Mouse (Mus musculus) adrenal gland, postnatal 25 days (tissue): ENCODE results near the gene Gm49337. TPM values are rescaled to one million over a fixed set of nuclear protein-coding genes. Genes with fewer than 3 reads are reported as not detected.

Experiments
- DNase-seq: peaks from one replicate; pipeline ENCODE4 v3.0.0; 2021; ENCODE audit warnings: mixed read lengths
- long read RNA-seq: library from polyadenylated mRNA; stranded (forward); transcript quantifications from one replicate; pipeline ENCODE4 v2.0.0, GENCODE M21; 2021
- total RNA-seq: library from RNA; stranded (reverse); gene quantifications from 2 replicates; pipeline ENCODE4 v1.2.3, GENCODE M21; 2021

The Gm49337 gene
- not detected in 2 replicates for total RNA-seq
- long read RNA-seq: 0 reads

DNA sequence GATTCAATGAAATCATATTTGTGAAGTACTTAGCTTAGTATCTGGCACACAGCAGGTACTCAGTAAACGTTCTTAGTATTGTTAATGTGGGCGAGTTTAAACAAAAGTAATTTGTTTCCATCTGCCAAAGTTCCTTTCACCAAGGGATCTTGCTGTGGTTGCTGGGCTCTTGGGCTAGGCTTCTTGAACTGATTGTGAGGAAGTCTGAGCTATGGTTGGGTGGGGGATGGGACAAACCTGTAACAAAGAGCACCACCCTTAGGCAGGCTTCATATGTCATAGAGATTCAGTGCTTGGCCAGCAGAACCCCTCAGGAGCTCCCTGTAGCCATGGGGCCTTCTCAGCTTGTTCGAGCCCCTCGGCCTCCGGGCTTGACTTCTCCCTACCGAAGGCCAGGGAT lies at the start of gene Gm49337, which contains the start of gene 1700042G07Rik:
Gm49337 (plus strand) TSS at position 313 of the 400 bp plus-strand sequence.
1700042G07Rik (plus strand) TSS at position 301 of the 400 bp plus-strand sequence.
- no peak for DNase-seq

GRCm38 (mm10) chr4:116123602-116124519 lies 49.3 kb upstream of the Gm49337 start, which contains the start of the genes Rad54l and Pomgnt1:
Gene Rad54l, minus strand, starts transcription at chr4:116123690.
Gene Pomgnt1, plus strand, starts transcription at chr4:116123840.
- peak; percentile 77 for DNase-seq

- DNase-seq: no peak
Measured at GRCm38 (mm10) chr4:116125803-116126386, 47.3 kb upstream of the Gm49337 start.

- DNase-seq: no peak
Measured at GRCm38 (mm10) chr4:116127956-116128355, 45.2 kb upstream of the Gm49337 start.

DNA sequence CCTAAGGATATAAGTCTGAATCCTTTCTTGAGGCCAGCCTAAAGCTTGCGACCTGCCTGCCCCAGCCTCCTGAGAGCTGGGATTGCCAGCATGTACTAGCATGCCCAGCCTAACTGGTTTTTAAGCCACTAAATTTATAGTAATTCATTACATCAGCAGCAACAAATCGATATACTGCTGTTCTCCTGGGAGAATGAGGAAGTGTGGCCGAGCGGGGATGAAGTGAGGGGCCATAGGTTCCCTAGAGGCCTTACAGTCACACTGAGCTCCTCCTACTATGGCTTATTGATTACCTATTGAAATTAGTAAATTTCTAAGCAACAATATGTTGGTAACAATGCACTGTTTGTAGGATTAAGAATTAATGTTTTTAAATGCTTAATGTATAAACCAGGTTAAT lies 40.1 kb upstream of the Gm49337 start:
- DNase-seq: no peak

DNA sequence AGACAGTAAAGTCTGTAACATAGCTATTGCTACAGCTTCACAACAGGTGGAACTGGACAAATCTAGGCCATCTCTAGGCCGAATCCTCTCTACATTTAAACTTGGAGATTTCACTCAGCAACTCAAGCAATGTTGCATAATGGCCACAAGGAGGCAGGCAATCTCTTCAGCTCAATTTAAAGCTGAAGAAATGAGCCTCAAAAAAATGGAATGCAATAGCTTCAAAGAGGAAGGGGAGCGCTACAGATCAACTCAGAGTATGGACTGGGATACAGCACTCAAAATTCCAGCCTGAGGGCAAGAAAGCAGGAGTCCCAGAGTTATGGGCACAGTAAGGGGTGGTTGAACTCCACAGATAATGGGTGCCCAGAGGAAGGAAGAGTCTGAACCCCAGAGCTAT lies 38.2 kb upstream of the Gm49337 start:
- DNase-seq: no peak

- no peak for DNase-seq
Measured at GRCm38 (mm10) chr4:116137421-116137996, 35.7 kb upstream of the Gm49337 start.

GRCm38 (mm10) chr4:116140801-116141574 lies 32.2 kb upstream of the Gm49337 start:
- no peak for DNase-seq

DNA sequence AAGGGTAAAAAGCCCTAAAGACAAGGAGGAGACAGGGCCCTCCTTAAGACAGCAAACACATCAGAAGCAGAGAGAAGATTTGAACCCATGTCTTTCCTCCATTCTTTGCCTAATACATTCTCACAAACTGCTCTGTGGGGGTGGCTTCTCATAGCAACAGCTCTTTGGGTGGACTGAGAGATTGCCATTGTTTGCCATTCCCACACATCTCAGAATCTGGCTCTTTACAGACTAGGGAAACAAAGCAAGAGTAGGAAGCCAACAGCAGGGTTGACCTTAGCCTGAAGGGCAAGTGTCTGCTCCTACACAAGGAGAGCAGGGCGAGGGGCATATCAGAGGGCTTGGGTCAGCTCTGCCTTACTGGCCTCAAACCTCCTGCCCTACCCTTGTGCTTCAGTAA lies 31.4 kb upstream of the Gm49337 start:
- DNase-seq: no peak

- DNase-seq: no peak
Measured at GRCm38 (mm10) chr4:116142269-116142668, 30.9 kb upstream of the Gm49337 start.

DNA sequence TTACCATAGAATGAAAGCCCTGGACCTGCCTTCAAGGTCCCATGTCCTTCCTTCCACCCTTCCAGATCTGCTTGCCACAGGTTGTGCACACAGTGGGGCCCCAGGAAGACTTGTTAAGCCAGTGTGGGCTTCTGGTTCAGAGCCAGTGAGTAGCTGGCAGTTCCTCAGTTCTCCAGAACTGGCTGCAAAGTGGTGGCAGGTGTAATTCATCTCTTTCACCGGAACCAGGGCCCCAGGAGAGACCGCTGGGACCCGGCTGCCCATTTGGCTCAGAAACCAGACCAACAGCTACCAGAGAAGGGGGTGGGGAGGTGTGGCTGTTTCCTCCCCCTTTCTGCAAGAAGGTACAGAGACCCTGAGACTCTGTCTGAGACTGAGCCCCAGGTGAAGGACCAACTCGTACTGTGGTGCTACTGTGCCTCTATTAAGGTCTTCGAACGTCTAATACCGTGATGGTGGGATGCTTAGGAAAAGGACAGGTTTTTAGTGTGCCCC lies 29.8 kb upstream of the Gm49337 start:
- DNase-seq: peak; percentile 42

DNA sequence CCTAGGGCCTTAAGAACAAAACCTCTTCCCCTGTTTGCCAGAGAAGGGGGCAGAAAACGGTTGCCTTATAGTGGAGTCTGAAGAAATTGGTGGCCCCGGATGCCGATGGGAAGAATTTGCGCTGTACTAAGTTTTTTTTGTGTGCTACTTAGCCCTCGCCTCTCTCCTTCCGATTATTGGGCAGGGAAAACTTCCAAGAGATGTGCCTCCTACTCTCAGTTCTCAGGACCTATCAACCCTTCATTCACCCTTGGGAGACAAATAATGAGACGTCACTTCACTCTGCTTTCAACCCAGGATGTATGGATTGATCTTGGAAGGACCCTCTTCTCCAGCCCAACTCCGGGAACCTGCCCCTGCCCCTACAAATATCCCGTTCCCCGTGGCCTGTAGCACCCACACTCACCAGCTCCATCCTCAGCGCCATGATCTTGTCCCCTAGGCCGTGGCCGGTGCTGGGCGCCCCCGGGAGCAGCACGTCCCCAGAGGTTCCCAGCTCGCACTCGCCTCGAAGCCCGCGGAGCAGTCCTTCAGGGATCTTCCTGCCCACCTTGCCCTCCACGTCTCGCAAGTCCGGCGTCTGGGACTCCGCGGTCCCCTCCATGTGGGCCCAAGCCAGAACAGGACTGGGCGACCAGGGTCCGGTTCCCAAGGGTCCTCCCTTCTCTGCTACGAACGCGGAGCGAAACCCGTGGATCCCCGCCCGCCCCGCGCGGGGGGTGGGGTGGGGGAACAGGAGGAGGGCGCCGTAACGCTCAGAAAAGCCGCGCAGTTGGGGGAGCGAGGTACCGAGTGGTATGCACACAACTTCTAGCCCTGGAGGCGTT lies 29.1 kb upstream of the Gm49337 start:
- DNase-seq: peak; percentile 81

GRCm38 (mm10) chr4:116149812-116150155 lies 23.4 kb upstream of the Gm49337 start:
- no peak for DNase-seq

DNA sequence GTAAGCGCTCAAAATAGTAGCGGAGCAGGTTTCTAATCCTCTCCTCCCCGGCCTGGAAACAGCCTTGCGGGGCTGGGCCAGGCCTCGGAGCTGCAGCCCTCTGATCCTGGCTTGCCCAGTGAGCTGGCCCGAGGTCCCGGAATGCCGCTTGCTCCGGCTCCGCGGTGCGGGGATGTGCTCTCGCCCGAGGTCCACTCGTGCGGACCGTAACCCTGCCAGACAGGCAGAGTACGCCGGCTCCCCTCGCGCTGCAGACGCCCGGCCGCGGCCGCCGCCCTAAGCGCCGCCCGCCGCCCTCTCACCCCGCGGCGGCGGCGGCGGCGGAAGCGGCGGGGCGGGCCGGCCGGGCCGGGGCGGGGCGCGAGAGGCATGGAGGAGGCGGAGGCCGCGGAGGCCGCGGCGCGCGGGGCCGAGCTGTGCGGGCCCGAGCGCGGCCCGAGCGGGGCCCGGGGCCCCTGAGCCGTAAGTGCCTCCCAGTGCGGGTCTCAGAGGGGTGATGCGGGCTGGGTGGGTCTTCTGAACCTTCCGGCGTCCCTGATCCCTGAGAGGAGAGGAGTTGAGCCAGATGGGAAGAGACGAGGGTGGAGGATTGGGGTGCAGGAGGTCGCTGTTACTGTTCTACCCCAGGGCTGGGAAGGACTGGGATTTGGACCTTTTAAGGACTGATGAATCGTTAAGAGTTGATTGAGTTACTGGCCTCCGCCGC lies 22.9 kb upstream of the Gm49337 start:
- peak; percentile 85 for DNase-seq

DNA sequence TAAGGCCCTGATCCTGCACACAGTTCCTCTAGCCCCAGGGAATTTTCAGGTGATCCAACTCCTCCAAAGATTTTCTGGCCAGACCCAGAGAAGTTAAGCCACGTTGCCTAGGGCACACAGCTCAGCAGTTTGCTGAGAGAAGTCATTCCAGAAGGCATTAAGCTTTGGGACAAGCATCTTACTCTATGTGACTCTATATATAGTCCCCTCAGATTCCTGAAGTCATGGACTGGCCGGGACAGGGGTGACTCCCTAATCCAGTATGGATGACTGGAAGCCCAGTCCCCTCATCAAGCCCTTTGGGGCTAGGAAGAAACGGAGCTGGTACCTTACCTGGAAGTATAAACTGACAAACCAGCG lies 22.3 kb upstream of the Gm49337 start:
- no peak for DNase-seq

GRCm38 (mm10) chr4:116151238-116151637 lies 21.9 kb upstream of the Gm49337 start, which contains the start of gene Lurap1:
Gene Lurap1, minus strand, starts transcription at chr4:116151338.
- no peak for DNase-seq

GRCm38 (mm10) chr4:116152702-116153101 lies 20.5 kb upstream of the Gm49337 start:
- DNase-seq: no peak

DNA sequence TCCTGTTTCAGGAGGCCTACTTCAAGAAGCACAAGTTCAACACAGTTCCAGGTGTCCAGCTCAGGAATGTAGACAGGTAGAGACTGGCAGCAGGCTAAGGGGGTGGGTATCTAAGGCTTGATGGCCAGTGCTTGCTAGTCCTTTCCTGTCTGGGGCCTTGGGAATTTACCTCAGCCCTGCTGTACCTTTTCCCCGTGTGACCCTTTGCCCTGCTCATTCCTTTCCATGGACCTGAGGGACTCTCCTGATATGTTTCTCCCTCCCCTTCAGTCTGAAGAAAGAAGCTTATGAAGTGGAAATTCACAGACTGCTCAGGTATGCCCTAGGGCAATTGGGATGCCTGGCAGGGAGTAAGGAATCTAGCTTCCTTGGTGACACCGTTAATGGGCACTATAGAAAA lies 15.3 kb upstream of the Gm49337 start:
- no peak for DNase-seq

GRCm38 (mm10) chr4:116159912-116160311 lies 13.3 kb upstream of the Gm49337 start:
- no peak for DNase-seq

DNA sequence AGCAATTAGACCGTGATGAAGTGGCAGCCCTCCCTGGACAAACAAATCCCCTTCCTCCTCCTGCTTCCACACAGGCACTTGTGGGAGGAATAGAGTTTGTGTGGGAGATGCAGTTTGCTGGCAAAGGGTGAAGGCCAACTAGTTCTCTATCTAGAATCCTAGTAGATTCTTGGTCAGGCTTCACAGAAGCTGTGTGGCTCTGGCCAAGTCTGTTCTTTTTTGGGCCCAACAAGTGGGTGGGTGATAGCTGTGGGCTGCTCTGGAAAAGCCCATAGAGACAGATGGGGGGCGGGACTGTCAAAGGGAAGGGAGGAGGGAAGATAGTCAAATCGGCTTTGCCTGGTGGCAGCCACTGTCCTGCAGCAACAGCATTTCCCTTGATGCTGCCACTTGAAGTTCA lies 12.4 kb upstream of the Gm49337 start:
- DNase-seq: no peak

GRCm38 (mm10) chr4:116162142-116162541 lies 11.0 kb upstream of the Gm49337 start:
- no peak for DNase-seq
